Mouse (Mus musculus) megakaryocyte, embryonic 14.5 days (primary cell): ENCODE measurements around the gene Trmt13.
"Not testable (repeated sequence)": the region's sequence is repeated elsewhere in the genome, so short reads cannot be mapped to it uniquely, and the experiment has no call there.

Source experiments
- FLI1 ChIP-seq: IDR thresholded peaks from 2 replicates; pipeline ENCODE4 v1.6.1; 2012; ENCODE audit warnings: low read length, inconsistent platforms, mixed read lengths
- GATA1 ChIP-seq: IDR thresholded peaks from 3 replicates; pipeline ENCODE4 v1.6.1; 2012; ENCODE audit warnings: mixed read lengths, low read length, inconsistent platforms, borderline replicate concordance

DNA sequence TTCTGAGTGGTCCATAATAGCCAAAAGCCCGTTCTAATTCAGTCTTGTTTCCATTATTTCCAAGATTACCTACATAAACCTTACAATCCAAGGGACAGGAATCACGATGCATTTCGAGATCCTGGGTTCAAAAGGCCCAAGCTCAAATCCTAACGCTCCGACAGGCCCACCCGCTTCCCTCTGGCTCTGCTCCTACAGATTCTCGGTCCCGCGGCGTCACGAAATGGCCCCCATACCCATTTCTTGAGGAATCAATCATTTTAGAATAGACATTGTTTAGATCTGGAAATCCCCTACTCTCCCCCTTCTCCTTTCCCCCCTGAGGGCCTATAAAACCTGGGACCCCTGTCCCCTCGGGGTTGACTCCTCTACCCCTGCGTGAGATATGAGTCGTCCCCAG, 53.1 kb downstream of the Trmt13 start:
- not testable (repeated sequence) for TF ChIP-seq GATA1, FLI1
